Mouse (Mus musculus) thymus, postnatal 10 days (tissue): ENCODE results near the gene Ccrl2.

Experiments used
- DNase-seq, 2 experiments: peaks; one replicate each; pipeline ENCODE4 v3.0.0; 2021; ENCODE audit warnings: low spot score in 2 of 2

The Ccrl2 gene

GRCm38 (mm10) chr9:111056798-111057543, at the start of gene Ccrl2:
TSS of gene Ccrl2 (minus strand) at chr9:111057519.
- DNase-seq = no peak

- DNase-seq = no peak
These were observed 46.6 kb upstream of the Ccrl2 start for GRCm38 (mm10) chr9:111103893-111104292.

DNA sequence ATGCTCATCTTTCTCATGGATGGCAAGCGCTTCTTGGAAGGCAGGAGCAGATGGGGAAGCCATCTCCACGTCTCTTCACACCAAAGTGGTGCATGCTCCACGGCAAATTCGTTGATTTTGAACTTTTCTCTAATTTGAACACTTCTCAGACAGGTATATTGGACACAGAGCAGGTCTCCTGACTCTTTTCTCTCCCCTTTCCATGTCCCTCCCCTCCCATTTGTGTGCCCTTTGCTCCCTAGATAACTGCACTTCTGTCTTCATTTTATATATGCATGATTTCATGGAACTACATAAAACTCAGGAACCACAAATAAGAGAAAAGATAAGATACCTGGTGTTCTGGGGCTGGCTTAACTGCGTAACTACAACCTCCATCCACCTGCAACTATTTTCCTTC, 46.0 kb upstream of the Ccrl2 start:
- no peak for DNase-seq

DNA sequence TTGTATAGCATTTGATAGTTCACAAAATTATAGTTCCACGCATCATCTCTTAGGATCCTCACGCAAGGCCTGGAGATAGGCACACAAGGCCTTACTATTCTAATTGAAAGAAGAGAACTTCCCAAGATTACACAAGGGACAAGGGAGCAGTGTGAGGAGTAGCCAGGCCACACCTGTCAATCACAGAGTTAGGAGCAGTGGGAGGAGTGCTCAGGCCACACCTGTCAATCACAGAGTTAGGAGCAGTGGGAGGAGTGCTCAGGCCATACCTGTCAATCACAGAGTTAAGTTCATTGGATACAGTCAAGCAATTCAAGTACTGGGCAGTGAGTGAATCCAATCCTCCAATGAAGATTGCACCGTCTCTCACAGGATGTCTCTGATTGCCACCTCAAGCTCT, 43.1 kb upstream of the Ccrl2 start:
- DNase-seq = no peak

DNA sequence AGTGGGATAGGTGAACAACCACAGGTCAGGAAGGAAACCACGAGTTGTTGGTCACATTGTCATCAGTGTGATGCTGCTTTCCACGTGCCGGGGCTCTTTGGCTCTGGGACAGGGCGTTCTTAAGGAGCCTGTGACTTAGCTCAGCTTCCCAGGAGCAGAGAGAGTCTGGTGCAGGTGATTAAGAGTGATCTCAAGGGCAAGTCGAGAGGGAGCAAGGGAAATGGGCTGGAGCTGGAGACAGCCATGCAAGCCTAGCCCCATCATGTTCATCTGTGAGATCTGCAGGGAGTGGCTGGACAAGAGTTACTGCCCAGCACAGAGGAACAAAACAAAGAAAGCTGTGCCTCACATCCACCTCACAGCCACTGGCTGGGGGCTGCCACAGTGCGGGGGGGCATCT, 40.2 kb upstream of the Ccrl2 start:
- no peak for DNase-seq

DNA sequence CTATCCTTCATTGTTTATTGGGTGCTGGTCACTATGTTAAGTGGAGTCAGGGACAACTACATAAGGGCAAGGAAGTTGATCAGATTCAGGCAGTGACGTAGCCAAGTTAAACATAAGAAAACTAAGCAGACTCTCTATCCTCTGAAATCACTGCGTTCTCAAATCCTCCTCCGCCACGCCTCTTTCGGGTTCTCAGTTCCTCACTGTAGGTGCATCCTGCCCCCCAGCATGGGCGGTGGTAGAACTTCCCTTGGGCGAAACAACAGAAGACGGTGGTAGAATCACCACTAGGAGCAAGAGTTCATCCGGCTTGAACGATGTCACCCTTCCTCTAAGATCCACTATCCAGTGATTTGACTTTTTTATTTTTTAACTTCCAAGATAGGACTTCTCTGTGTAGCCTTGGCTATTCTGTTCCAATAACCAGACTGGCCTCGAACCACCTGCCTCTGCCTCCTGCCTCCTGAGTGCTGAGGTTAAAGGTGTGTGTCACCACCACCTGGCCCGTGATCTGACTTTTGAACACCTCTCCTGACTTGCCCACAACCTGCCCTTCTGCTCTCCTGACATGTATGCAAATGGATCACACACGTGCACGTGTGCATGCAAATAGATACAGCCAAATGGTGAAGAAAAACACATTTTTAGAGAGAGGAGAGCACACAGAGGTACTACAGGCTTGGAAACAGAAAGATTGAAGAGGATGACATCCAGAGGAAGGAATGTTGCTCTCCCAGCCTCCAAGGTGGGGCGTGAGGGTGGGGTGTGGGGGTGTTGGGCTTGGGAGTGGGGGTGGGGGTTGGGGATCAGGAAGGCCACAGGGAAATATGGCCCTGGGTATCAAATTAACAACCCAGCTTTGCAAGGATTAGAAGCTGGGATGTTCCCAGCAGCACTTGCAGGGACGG, 39.4 kb upstream of the Ccrl2 start:
- DNase-seq = no peak

GRCm38 (mm10) chr9:111095710-111096109, 38.4 kb upstream of the Ccrl2 start:
- no peak for DNase-seq

DNA sequence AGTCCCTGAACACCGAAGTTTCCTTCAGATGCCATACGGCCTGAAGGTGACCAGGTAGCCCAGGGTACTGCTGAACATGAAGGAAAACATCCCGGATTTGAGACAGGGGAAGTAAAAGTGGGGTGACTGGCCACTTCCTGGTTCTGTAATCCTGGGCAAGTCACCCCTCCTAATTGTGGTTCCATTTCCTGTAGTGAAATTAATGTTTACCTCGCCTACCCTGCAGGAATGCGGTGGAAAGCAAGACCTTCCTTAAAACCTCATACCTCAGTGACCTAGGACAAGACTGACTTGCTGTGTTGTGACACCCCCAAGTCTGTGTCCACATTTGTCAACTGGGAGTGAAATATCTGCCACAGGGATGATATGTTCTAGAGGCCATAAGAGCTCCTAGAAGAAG, 37.3 kb upstream of the Ccrl2 start:
- DNase-seq = no peak

GRCm38 (mm10) chr9:111093094-111093493, 35.8 kb upstream of the Ccrl2 start:
- peak; percentile 17 to 58 for DNase-seq

DNA sequence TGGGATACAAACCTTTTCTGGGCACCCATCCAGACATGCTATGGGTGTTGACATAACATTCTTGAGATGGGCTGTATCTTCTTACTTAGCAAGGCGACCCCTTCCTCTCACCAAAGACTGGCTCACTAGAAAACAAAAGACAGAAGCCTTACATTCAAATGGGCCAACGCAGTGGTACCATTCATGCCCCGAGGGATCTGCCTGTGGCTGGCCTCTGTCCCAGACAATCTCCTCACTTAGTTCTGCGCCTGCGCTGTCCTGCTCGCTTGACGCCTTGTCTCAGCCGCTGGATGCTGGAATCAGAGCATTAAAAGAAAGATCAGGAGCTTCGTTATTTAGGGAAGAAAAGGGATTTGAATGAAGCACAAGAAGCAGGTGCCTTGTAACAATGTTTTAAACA, 35.3 kb upstream of the Ccrl2 start:
- DNase-seq = no peak

DNA sequence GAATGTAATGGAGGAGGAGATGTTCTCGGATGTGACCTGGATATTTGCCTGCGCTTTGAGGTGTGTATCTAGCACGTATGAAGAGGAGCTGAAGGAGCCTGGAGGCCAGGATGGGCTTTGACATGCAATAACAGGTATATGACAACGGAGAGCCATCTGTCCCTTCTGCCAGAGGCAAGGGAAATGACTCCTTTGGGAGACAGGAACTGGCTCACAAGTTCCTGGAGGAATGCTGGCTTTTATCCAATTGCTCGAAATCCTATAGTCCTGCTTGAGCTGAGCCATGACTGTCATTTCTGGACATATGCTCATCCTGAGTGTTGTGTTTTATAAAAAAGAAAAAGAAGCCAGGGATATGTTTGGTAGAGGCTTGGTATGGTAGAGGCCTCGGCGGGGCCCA, 31.6 kb upstream of the Ccrl2 start:
- no peak for DNase-seq

GRCm38 (mm10) chr9:111087960-111088359, 30.6 kb upstream of the Ccrl2 start:
- no peak for DNase-seq

DNA sequence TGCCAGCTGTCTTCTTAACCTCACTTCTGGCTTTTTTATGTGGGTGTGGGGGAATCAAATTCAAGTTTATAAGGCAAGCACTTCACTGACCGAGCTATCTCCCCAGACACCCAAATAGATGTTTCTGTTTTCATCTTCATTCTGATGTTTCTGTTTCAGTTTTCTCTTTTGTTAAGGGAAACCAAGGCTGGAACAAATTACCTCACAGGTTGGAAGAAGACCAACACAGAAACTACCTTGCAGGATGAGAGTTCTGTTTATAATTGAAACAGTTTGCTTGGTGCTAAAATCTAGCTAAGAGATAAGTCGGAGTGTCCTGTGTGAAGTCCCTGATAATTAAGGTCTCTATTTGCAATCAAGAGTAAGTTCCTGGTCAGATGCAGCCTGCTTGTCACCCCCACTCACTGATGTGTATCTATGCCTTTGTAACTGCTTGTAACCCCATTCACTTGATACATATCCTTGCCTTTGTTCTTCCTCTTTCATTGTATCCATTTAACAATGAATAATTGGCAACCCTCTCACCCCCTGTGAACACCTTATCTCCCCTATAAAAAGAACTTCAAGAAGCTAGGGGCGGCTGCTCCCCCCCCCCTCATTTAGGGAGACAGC, 29.8 kb upstream of the Ccrl2 start:
- no peak for DNase-seq

DNA sequence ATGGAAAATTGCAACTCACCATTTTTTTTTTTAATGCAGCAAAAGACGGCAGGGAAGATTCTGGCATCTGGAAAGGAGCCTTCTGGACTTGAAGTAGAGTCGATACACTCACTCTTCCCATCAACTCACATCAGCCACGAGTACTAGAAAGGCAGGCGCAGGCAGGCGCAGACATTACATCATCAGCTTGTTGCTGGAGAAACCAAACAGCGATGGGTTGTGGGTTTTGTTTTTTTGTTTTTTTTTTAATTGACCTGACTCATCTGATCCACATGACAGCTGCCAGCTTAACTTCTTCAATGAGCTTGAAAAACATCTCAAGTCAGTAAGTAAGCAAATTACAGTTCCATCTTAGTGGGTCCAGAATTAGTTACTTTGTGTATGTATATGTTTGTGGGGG, 28.8 kb upstream of the Ccrl2 start:
- DNase-seq = no peak

DNA sequence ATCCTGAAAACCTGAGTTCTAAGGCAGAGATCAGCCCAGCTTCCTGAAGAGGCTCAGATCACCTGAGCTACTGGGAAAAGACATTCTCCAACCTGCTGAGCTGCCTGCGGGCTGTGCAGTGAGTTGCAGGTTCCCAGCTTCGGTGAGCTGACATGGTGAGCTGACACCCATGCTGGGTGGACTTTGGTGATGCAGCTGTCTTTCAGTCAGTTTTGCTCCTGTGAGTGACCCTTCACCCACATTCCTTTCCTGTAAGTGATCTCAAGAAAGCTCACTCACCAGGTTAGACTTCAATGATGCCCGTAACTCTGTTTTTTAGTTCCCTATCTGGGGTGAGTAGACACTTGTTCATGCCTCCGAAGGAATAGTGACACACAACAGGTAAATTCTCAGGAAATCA, 28.0 kb upstream of the Ccrl2 start:
- no peak for DNase-seq

- no peak for DNase-seq
These were observed 24.4 kb upstream of the Ccrl2 start for GRCm38 (mm10) chr9:111081765-111082164.

DNA sequence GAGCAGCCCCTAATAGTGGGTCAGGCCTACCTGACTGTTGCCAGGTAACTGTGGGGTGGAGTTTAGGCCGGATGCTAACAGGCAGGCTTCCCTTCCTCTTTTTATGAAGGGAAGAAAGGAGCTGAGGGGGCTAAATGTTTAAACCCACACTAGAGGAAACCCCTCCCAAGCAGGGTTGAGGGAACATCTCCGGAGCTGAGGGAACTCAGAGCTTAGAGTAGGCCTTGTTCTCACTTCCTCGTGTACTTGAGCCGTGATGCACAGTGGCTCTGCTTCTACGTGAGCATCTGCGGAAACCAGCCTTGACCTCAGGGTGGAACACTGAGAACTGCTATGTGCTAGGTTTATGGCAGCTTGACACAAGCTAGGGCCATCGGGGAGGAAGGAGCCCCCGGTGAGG, 23.5 kb upstream of the Ccrl2 start:
- no peak for DNase-seq

- DNase-seq = peak in 1 of 2 experiments; percentile 20
These were observed 20.4 kb upstream of the Ccrl2 start for GRCm38 (mm10) chr9:111077745-111078144.

DNA sequence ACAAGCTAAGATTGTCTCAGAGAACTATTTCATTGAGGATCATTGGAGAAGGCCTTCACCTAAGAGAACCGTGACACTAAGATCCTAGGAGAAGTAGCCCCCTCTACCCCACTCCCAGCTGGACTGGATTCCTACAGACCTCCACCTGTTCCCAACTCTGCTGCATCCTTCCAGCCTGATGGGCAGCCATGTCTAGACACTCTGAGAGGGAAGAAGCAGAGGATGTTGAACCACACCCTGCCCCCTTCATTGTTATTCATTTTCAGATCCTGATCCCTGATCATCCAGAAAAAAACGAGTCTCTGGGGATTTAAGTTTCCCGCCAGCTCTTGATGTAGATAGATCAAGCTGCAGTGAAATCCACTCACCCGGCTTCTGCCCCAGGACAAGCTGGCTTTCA, 15.7 kb upstream of the Ccrl2 start:
- DNase-seq = no peak

DNA sequence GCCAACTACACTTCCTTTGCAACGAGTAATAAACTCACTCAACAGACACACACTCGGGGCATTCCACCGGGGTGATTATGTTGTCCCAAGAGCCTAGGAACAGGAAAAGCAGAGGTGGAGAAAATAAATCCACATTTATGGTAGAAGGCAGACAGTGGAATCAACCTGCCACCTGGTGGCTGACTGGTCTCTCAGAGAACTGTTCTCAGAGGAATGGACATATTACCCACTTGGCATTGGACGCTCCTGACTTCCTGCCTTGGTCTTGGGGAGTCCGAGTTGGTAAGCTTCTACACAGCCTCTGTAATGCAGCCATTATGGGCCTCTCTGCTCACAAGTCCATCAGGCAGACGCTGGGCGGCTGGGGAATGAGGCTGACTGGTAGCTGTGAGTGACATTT, 14.9 kb upstream of the Ccrl2 start:
- no peak for DNase-seq

GRCm38 (mm10) chr9:111070546-111070961, 13.2 kb upstream of the Ccrl2 start:
- peak in 1 of 2 experiments; percentile 56 for DNase-seq

DNA sequence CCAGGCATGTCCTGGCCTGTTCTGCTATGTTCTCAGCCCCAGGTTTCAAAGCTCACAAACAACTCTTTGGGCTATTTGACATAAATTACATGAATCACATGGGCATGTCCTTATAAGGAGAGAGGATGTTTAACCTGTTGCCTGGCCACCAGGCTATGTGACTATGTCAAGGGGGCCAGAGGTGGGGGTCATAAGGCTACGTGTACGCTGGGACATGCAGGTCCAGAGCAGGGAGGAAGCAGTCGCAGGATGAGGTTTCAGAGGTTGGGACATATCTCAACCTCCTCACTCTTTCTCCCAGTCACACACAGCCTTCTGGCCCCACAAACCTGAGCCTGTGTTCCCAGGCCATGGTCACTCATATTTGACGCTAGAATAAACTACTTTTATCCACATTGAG, 9.7 kb upstream of the Ccrl2 start:
- DNase-seq = no peak

GRCm38 (mm10) chr9:111062840-111063239, 5.5 kb upstream of the Ccrl2 start:
- DNase-seq = no peak
